Mouse (Mus musculus) liver, embryonic 14.5 days (tissue): ENCODE data around the gene Gse1.

Experiments used
- CTCF ChIP-seq: IDR thresholded peaks from 2 replicates; pipeline ENCODE4 v1.5.1; 2016; ENCODE audit warnings: antibody characterized with exemption, low read depth, control low read depth
- EP300 ChIP-seq: IDR thresholded peaks from 2 replicates; pipeline ENCODE4 v1.6.1; 2016; ENCODE audit warnings: antibody characterized with exemption, low read depth

DNA sequence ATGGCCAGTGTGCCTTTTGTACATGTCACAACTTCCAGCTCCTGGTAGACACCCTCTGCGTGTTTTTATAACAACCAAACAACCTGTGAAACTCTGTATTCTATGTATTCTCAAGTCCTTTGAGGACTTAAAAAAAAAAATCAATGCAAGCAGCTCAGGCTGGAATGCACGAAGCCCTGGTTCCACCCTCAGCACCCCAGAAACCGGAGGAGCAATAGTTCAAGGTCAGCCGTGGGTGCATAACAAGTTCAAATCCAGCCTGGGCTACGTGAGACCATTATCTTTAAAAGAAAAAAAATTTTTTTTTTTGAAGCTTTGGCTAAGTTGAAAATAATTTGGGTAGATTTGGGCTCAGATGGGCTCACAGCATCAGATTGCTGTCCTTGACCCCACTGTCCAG, 35.6 kb downstream of the Gse1 start:
- TF ChIP-seq CTCF, result no peak
- no peak for TF ChIP-seq EP300
